Mouse (Mus musculus): Measurements from ENCODE around the gene Zfp281. TPM values are rescaled to one million over a fixed set of nuclear protein-coding genes. Genes with fewer than 3 reads are reported as not detected.

Gene Zfp281
- total RNA-seq, 4 experiments from 2014 or later: 7.5 to 12.3 (median 9.4) TPM

Other genes with a start within 250 kb of the Zfp281 start
- gene Ddx59, start 209.6 kb upstream of the Zfp281 start, total RNA-seq (2022): 10 to 100 TPM; 18.6 to 20.1 (median 19.5) TPM
- under 1 TPM in 1 of 4 experiments, not detected in 3; 0.05 TPM for gene Kif14, start 158.6 kb upstream of the Zfp281 start, total RNA-seq (2022)